Mouse (Mus musculus) right cerebral cortex, postnatal 4 days (tissue): Measurements from ENCODE around the gene Sae1.
A peak's percentile ranks its signal among the peaks of the same experiment; 100 is the strongest.

ENCODE experiments used
- DNase-seq: peaks from one replicate; pipeline ENCODE4 v3.0.0-alpha.2; 2022

Gene Sae1

GRCm38 (mm10) chr7:16273081-16273765 is 114.4 kb downstream of the Sae1 start, which contains the start of gene Inafm1:
Gene Inafm1 (minus strand): TSS chr7:16273617.
- peak; percentile 82 for DNase-seq

GRCm38 (mm10) chr7:16272681-16273080 is 114.9 kb downstream of the Sae1 start:
- DNase-seq = peak; percentile 72

GRCm38 (mm10) chr7:16271139-16271538 is 116.5 kb downstream of the Sae1 start:
- DNase-seq = no peak
